Mouse (Mus musculus): ENCODE measurements at regions not wholly inside any gene's neighbourhood (a gene's known extent, or its start where the extent isn't known, plus 50 kb on each side); places are given as distances from the start of the nearest gene placed in this dataset.

GRCm38 (mm10) chr2:131715381-131715780 is 144.2 kb downstream of the Erv3 start:
- H3K27ac ChIP-seq (ENCODE audit: low read depth), result no peak overlapping the region
- DNase-seq (ENCODE audit: low spot score), result no peak
- H3K4me2 ChIP-seq (ENCODE audit: low read depth, low read length), result no peak overlapping the region
- ATAC-seq (ENCODE audit: insufficient read depth, low read depth), result no peak
- no peaks in the 10 kb centered on the region for H3K4me1 ChIP-seq (ENCODE audit: control insufficient read depth, insufficient read depth)
- no peak for TF ChIP-seq EP300 (IDR thresholded peaks at IDR 0.05; ENCODE audit: low read depth)
- TF ChIP-seq CTCF (IDR thresholded peaks at IDR 0.05; ENCODE audit: low read depth), result no peak
- WGBS, result 74% methylated on average over 3 of the region's 3 CpGs
- H3K9ac ChIP-seq (replicated peaks; ENCODE audit: low read depth, low read length), result no peak overlapping the region
- H3K9me3 ChIP-seq (replicated peaks; ENCODE audit: control insufficient read depth, low read length), result no peaks in the 10 kb centered on the region
- H3K27me3 ChIP-seq (ENCODE audit: control insufficient read depth, insufficient read depth, low read length), result 0 out of 2 replicates have a peak, but pooled peaks cover 2% of the 10 kb centered on the region
- no peaks in the 10 kb centered on the region for H3K36me3 ChIP-seq (replicated peaks; ENCODE audit: control insufficient read depth, insufficient read depth, low read length)
- no peak overlapping the region for H3K4me3 ChIP-seq (ENCODE audit: low read depth, low read length)

GRCm38 (mm10) chr2:131711886-131712285 is 147.7 kb downstream of the Erv3 start:
- DNase-seq (ENCODE audit: low spot score) (no peak), ATAC-seq (ENCODE audit: insufficient read depth, low read depth) (no peak)
- no peak for TF ChIP-seq CTCF (IDR thresholded peaks at IDR 0.05; ENCODE audit: low read depth)
- no peak for TF ChIP-seq EP300 (IDR thresholded peaks at IDR 0.05; ENCODE audit: low read depth)
- Histone ChIP-seq H3K4me1 (ENCODE audit: control insufficient read depth, insufficient read depth) (0 out of 2 replicates have a peak, but pooled peaks cover under 1% of the 10 kb centered on the region), H3K4me3 (ENCODE audit: low read depth, low read length) (no peak overlapping the region), H3K27me3 (ENCODE audit: control insufficient read depth, insufficient read depth, low read length) (0 out of 2 replicates have a peak, but pooled peaks cover 2% of the 10 kb centered on the region), H3K4me2 (ENCODE audit: low read depth, low read length) (no peak overlapping the region), H3K36me3 (replicated peaks; ENCODE audit: control insufficient read depth, insufficient read depth, low read length) (no peaks in the 10 kb centered on the region), H3K27ac (ENCODE audit: low read depth) (no peak overlapping the region), H3K9me3 (replicated peaks; ENCODE audit: control insufficient read depth, low read length) (no peaks in the 10 kb centered on the region), H3K9ac (replicated peaks; ENCODE audit: low read depth, low read length) (no peak overlapping the region)

GRCm38 (mm10) chr2:131706565-131706964 is 144.5 kb upstream of the Adra1d start:
- 45% methylated on average over 4 of the region's 4 CpGs for WGBS
- H3K4me3 ChIP-seq (ENCODE audit: low read depth, low read length), result no peak overlapping the region
- H3K9ac ChIP-seq (replicated peaks; ENCODE audit: low read depth, low read length), result no peak overlapping the region
- H3K4me2 ChIP-seq (ENCODE audit: low read depth, low read length), result no peak overlapping the region
- no peak overlapping the region for H3K27ac ChIP-seq (ENCODE audit: low read depth)
- H3K36me3 ChIP-seq (replicated peaks; ENCODE audit: control insufficient read depth, insufficient read depth, low read length), result no peaks in the 10 kb centered on the region
- H3K9me3 ChIP-seq (replicated peaks; ENCODE audit: control insufficient read depth, low read length), result no peaks in the 10 kb centered on the region
- no peak for DNase-seq (ENCODE audit: low spot score)
- ATAC-seq (ENCODE audit: insufficient read depth, low read depth), result no peak
- H3K27me3 ChIP-seq (ENCODE audit: control insufficient read depth, insufficient read depth, low read length), result no peaks in the 10 kb centered on the region
- TF ChIP-seq EP300 (IDR thresholded peaks at IDR 0.05; ENCODE audit: low read depth), result no peak
- no peak for TF ChIP-seq CTCF (IDR thresholded peaks at IDR 0.05; ENCODE audit: low read depth)
- 0 out of 2 replicates have a peak, but pooled peaks cover 15% of the 10 kb centered on the region for H3K4me1 ChIP-seq (ENCODE audit: control insufficient read depth, insufficient read depth)

GRCm38 (mm10) chr2:131704406-131704805 is 142.3 kb upstream of the Adra1d start:
- no peak for ATAC-seq (ENCODE audit: insufficient read depth, low read depth)
- Histone ChIP-seq H3K9ac (replicated peaks; ENCODE audit: low read depth, low read length) (no peak overlapping the region), H3K4me2 (ENCODE audit: low read depth, low read length) (no peak overlapping the region), H3K4me1 (ENCODE audit: control insufficient read depth, insufficient read depth) (0 out of 2 replicates have a peak, but pooled peaks cover 15% of the 10 kb centered on the region), H3K9me3 (replicated peaks; ENCODE audit: control insufficient read depth, low read length) (no peaks in the 10 kb centered on the region), H3K36me3 (replicated peaks; ENCODE audit: control insufficient read depth, insufficient read depth, low read length) (no peaks in the 10 kb centered on the region), H3K27me3 (ENCODE audit: control insufficient read depth, insufficient read depth, low read length) (no peaks in the 10 kb centered on the region), H3K4me3 (ENCODE audit: low read depth, low read length) (no peak overlapping the region), H3K27ac (ENCODE audit: low read depth) (no peak overlapping the region)
- DNase-seq (ENCODE audit: low spot score), result no peak
- TF ChIP-seq EP300 (IDR thresholded peaks at IDR 0.05; ENCODE audit: low read depth) (no peak), CTCF (IDR thresholded peaks at IDR 0.05; ENCODE audit: low read depth) (no peak)

GRCm38 (mm10) chr2:131702146-131702545 is 140.1 kb upstream of the Adra1d start:
- H3K27ac ChIP-seq (ENCODE audit: low read depth), result no peak overlapping the region
- DNase-seq (ENCODE audit: low spot score) (no peak), ATAC-seq (ENCODE audit: insufficient read depth, low read depth) (no peak)
- no peak overlapping the region for H3K4me3 ChIP-seq (ENCODE audit: low read depth, low read length)
- H3K36me3 ChIP-seq (replicated peaks; ENCODE audit: control insufficient read depth, insufficient read depth, low read length), result no peaks in the 10 kb centered on the region
- H3K9me3 ChIP-seq (replicated peaks; ENCODE audit: control insufficient read depth, low read length), result no peaks in the 10 kb centered on the region
- H3K4me2 ChIP-seq (ENCODE audit: low read depth, low read length), result no peak overlapping the region
- no peaks in the 10 kb centered on the region for H3K27me3 ChIP-seq (ENCODE audit: control insufficient read depth, insufficient read depth, low read length)
- 72% methylated on average over 4 of the region's 4 CpGs for WGBS
- H3K9ac ChIP-seq (replicated peaks; ENCODE audit: low read depth, low read length), result no peak overlapping the region
- TF ChIP-seq EP300 (IDR thresholded peaks at IDR 0.05; ENCODE audit: low read depth) (no peak), CTCF (IDR thresholded peaks at IDR 0.05; ENCODE audit: low read depth) (no peak)
- H3K4me1 ChIP-seq (ENCODE audit: control insufficient read depth, insufficient read depth), result 0 out of 2 replicates have a peak, but pooled peaks cover 15% of the 10 kb centered on the region

GRCm38 (mm10) chr2:131699798-131700197 is 137.7 kb upstream of the Adra1d start:
- H3K4me1 ChIP-seq (ENCODE audit: control insufficient read depth, insufficient read depth), result 0 out of 2 replicates have a peak, but pooled peaks cover 7% of the 10 kb centered on the region
- no peaks in the 10 kb centered on the region for H3K36me3 ChIP-seq (replicated peaks; ENCODE audit: control insufficient read depth, insufficient read depth, low read length)
- 79% methylated on average over 3 of the region's 3 CpGs for WGBS
- H3K27ac ChIP-seq (ENCODE audit: low read depth), result no peak overlapping the region
- no peaks in the 10 kb centered on the region for H3K27me3 ChIP-seq (ENCODE audit: control insufficient read depth, insufficient read depth, low read length)
- no peak overlapping the region for H3K4me2 ChIP-seq (ENCODE audit: low read depth, low read length)
- no peak for DNase-seq (ENCODE audit: low spot score)
- no peak for ATAC-seq (ENCODE audit: insufficient read depth, low read depth)
- no peak overlapping the region for H3K9ac ChIP-seq (replicated peaks; ENCODE audit: low read depth, low read length)
- H3K9me3 ChIP-seq (replicated peaks; ENCODE audit: control insufficient read depth, low read length), result no peaks in the 10 kb centered on the region
- H3K4me3 ChIP-seq (ENCODE audit: low read depth, low read length), result no peak overlapping the region
- TF ChIP-seq CTCF (IDR thresholded peaks at IDR 0.05; ENCODE audit: low read depth) (no peak), EP300 (IDR thresholded peaks at IDR 0.05; ENCODE audit: low read depth) (no peak)
